Mouse (Mus musculus) kidney, adult 2 months (tissue): ENCODE data around the gene Cd96.

ENCODE experiments used
- CTCF ChIP-seq: fragments of 200-500 bp; conservative IDR thresholded peaks from 2 replicates; pipeline ENCODE4 v1.5.1; 2011; ENCODE audit warnings: low read depth, mild to moderate bottlenecking, control low read depth, low read length, moderate library complexity, mixed read lengths; ENCODE audit not compliant: insufficient read depth, insufficient read length
- POLR2A ChIP-seq: fragments of 200-500 bp; IDR thresholded peaks from one replicate; pipeline ENCODE4 v1.6.1; 2011; ENCODE audit warnings: low read depth, low read length, control low read depth

DNA sequence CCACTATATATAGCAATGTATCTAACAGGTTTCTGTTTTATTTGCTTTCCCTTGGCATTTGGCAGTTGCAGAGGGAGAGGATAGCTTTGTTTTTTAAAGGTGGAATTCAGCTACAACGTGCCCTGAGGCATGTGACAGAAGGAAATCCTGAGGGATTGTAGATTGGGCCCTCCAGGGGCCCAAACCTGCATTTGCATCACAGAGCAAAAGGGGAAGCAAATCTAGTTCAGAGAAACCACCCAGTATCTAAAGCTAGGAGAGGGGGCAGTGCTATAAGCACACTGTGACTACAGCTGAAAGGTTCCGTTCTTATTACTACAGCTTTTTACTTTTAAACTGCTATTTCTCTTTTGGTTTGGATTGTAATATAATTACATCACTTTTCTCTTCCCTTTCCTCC is 18.3 kb downstream of the Cd96 start:
- TF ChIP-seq CTCF (no peak), POLR2A (no peak)
